Mouse (Mus musculus) CH12.LX (cell line): ENCODE results near the gene Pcdh15. TPM values are rescaled to one million over a fixed set of nuclear protein-coding genes. Genes with fewer than 3 reads are reported as not detected.

Experiments
- DNase-seq: peaks from one replicate; pipeline ENCODE4 v3.0.0-alpha.2; 2013; ENCODE audit errors: extremely low read depth
- H3K27ac ChIP-seq: 2 replicates; pipeline ENCODE4 v1.5.1; 2012; ENCODE audit warnings: low read depth, mild to moderate bottlenecking, control low read depth, moderate library complexity; ENCODE audit not compliant: insufficient read depth
- H3K27me3 ChIP-seq: replicated peaks from 2 replicates; pipeline ENCODE3; 2012; ENCODE audit warnings: inconsistent platforms
- H3K36me3 ChIP-seq, 2 experiments: replicated peaks in 1 of 2; 2 replicates each; pipeline versions ENCODE3 to v1.6.1; 2012; ENCODE audit warnings: inconsistent platforms in 1 of 2, low read length in 1 of 2, mild to moderate bottlenecking in 1 of 2, mixed read lengths in 1 of 2, moderate library complexity in 1 of 2; ENCODE audit not compliant: control insufficient read depth in 1 of 2, insufficient read depth in 1 of 2
- H3K4me1 ChIP-seq, 2 experiments: 2 replicates each; pipeline ENCODE4 v1.6.1; 2012; ENCODE audit warnings: inconsistent platforms in 1 of 2, moderate library complexity in 1 of 2; ENCODE audit not compliant: insufficient read depth in 2 of 2, control insufficient read depth in 1 of 2
- H3K4me2 ChIP-seq: 2 replicates; pipeline ENCODE4 v1.6.1; 2012; ENCODE audit warnings: low read depth, mild to moderate bottlenecking, control low read depth; ENCODE audit not compliant: poor library complexity, insufficient read depth, severe bottlenecking
- H3K4me3 ChIP-seq, 3 experiments: fragments of 150-350 bp in 1 of 3; sonication (generic) in 1 of 3; replicated peaks in 1 of 3; 2 replicates each; pipeline versions ENCODE3 to v1.5.1; 2011 to 2012; ENCODE audit warnings: low read depth in 2 of 3, low read length in 2 of 3, mild to moderate bottlenecking in 2 of 3, moderate library complexity in 2 of 3, control low read depth in 1 of 3, improper control_type of control experiment in 1 of 3, inconsistent platforms in 1 of 3, mixed read lengths in 1 of 3; ENCODE audit not compliant: poor library complexity in 1 of 3
- H3K79me2 ChIP-seq: replicated peaks from 2 replicates; pipeline ENCODE4 v1.6.1; 2012; ENCODE audit warnings: mild to moderate bottlenecking, moderate library complexity; ENCODE audit not compliant: control insufficient read depth, poor library complexity, insufficient read depth, severe bottlenecking; ENCODE audit errors: extremely low read depth
- H3K9ac ChIP-seq: 2 replicates; pipeline ENCODE4 v1.6.1; 2012; ENCODE audit warnings: low read depth, mild to moderate bottlenecking, control low read depth, moderate library complexity; ENCODE audit not compliant: insufficient read depth
- H3K9me3 ChIP-seq: replicated peaks from 2 replicates; pipeline ENCODE3; 2012; ENCODE audit warnings: low read length, inconsistent platforms, mixed read lengths
- BHLHE40 ChIP-seq: IDR thresholded peaks from 2 replicates; pipeline ENCODE4 v1.6.1; 2011; ENCODE audit warnings: mild to moderate bottlenecking, low read depth, low read length, improper control_type of control experiment
- CHD1 ChIP-seq: IDR thresholded peaks from 2 replicates; pipeline ENCODE4 v1.6.1; 2012; ENCODE audit warnings: low read depth, low read length, improper control_type of control experiment, inconsistent platforms
- CTCF ChIP-seq, 2 experiments: IDR thresholded peaks in 1 of 2; conservative IDR thresholded peaks in 1 of 2; 2 replicates each; pipeline ENCODE4 v1.5.1; 2011 to 2012; ENCODE audit warnings: low read depth in 2 of 2, low read length in 2 of 2, improper control_type of control experiment in 1 of 2, inconsistent platforms in 1 of 2, mild to moderate bottlenecking in 1 of 2, moderate library complexity in 1 of 2
- E2F4 ChIP-seq: IDR thresholded peaks from 2 replicates; pipeline ENCODE4 v1.6.1; 2011; ENCODE audit warnings: low read depth, low read length, improper control_type of control experiment; ENCODE audit not compliant: insufficient replicate concordance
- ELF1 ChIP-seq: IDR thresholded peaks from 2 replicates; pipeline ENCODE4 v1.6.1; 2014; ENCODE audit warnings: low read depth, mild to moderate bottlenecking, inconsistent platforms, low read length, improper control_type of control experiment
- ETS1 ChIP-seq: conservative IDR thresholded peaks from 2 replicates; pipeline ENCODE4 v1.6.1; 2012; ENCODE audit warnings: low read depth, mild to moderate bottlenecking, inconsistent platforms, low read length, improper control_type of control experiment, moderate library complexity
- GABPA ChIP-seq: IDR thresholded peaks from 2 replicates; pipeline ENCODE4 v1.6.1; 2012; ENCODE audit warnings: low read depth, low read length, improper control_type of control experiment, inconsistent platforms; ENCODE audit not compliant: insufficient replicate concordance
- KAT2A ChIP-seq: IDR thresholded peaks from 2 replicates; pipeline ENCODE4 v1.6.1; 2012; ENCODE audit warnings: low read length, improper control_type of control experiment, inconsistent platforms; ENCODE audit not compliant: insufficient replicate concordance
- MAX ChIP-seq: IDR thresholded peaks from 2 replicates; pipeline ENCODE4 v1.6.1; 2011; ENCODE audit warnings: low read length, improper control_type of control experiment
- MAZ ChIP-seq: IDR thresholded peaks from 2 replicates; pipeline ENCODE4 v1.6.1; 2012; ENCODE audit warnings: low read depth, mild to moderate bottlenecking, inconsistent platforms, low read length, improper control_type of control experiment, moderate library complexity
- MXI1 ChIP-seq: IDR thresholded peaks from 2 replicates; pipeline ENCODE4 v1.6.1; 2011; ENCODE audit warnings: mild to moderate bottlenecking, low read depth, low read length, improper control_type of control experiment
- MYC ChIP-seq: IDR thresholded peaks from 2 replicates; pipeline ENCODE4 v1.6.1; 2011; ENCODE audit warnings: low read depth, mild to moderate bottlenecking, improper control_type of control experiment, low read length
- NRF1 ChIP-seq: IDR thresholded peaks from 2 replicates; pipeline ENCODE4 v1.6.1; 2014; ENCODE audit warnings: low read depth, mild to moderate bottlenecking, inconsistent platforms, low read length, improper control_type of control experiment, moderate library complexity
- PAX5 ChIP-seq: IDR thresholded peaks from 2 replicates; pipeline ENCODE4 v1.6.1; 2012; ENCODE audit warnings: low read length, inconsistent platforms, mixed read lengths
- POLR2AphosphoS2 ChIP-seq: IDR thresholded peaks from 2 replicates; pipeline ENCODE4 v1.6.1; 2011; ENCODE audit warnings: low read depth, low read length, improper control_type of control experiment
- RCOR1 ChIP-seq: conservative IDR thresholded peaks from 2 replicates; pipeline ENCODE4 v1.6.1; 2012; ENCODE audit warnings: low read depth, mild to moderate bottlenecking, inconsistent platforms, low read length, improper control_type of control experiment
- SIN3A ChIP-seq: IDR thresholded peaks from 2 replicates; pipeline ENCODE4 v1.6.1; 2012; ENCODE audit warnings: low read length, improper control_type of control experiment, inconsistent platforms
- SMC3 ChIP-seq: IDR thresholded peaks from 2 replicates; pipeline ENCODE4 v1.6.1; 2011; ENCODE audit warnings: low read depth, low read length, improper control_type of control experiment
- TCF12 ChIP-seq: IDR thresholded peaks from 2 replicates; pipeline ENCODE4 v1.6.1; 2014; ENCODE audit warnings: low read depth, mild to moderate bottlenecking, inconsistent platforms, low read length, improper control_type of control experiment
- UBTF ChIP-seq: IDR thresholded peaks from 2 replicates; pipeline ENCODE4 v1.6.1; 2012; ENCODE audit warnings: low read depth, mild to moderate bottlenecking, inconsistent platforms, low read length, improper control_type of control experiment, moderate library complexity
- USF1 ChIP-seq: IDR thresholded peaks from 2 replicates; pipeline ENCODE4 v1.6.1; 2014; ENCODE audit warnings: low read depth, mild to moderate bottlenecking, inconsistent platforms, low read length, improper control_type of control experiment
- USF2 ChIP-seq: conservative IDR thresholded peaks from 2 replicates; pipeline ENCODE4 v1.6.1; 2011; ENCODE audit warnings: low read depth, low read length, improper control_type of control experiment
- ZKSCAN1 ChIP-seq: IDR thresholded peaks from 2 replicates; pipeline ENCODE4 v1.6.1; 2012; ENCODE audit warnings: low read depth, inconsistent platforms, low read length, improper control_type of control experiment, borderline replicate concordance
- dilution Hi-C: fragments of 300-500 bp; cut with MboI; formaldehyde crosslinking; loops from 2 replicates; pipeline ENCODE4 v1.14.3; 2020; ENCODE audit warnings: low sequenced_read_pairs; ENCODE audit not compliant: extremely low pct_unique_long_range_greater_than_20kb, extremely low pct_ligation_motif_present
- in situ Hi-C: fragments of 300-500 bp; cut with MboI; formaldehyde crosslinking; loops from 3 replicates; pipeline ENCODE4 v1.14.3; 2019; ENCODE audit warnings: low sequenced_read_pairs, low pct_ligation_motif_present, low pct_unique_long_range_greater_than_20kb, mixed read lengths
- polyA plus RNA-seq: library from polyadenylated mRNA; unstranded; fragments of >175 nt; gene quantifications from 2 replicates; pipeline ENCODE4 v1.2.1, GENCODE M21; 2012; ENCODE audit warnings: low read depth; ENCODE audit not compliant: insufficient read length
- total RNA-seq, 2 experiments: library from RNA; depleted of rRNA; stranded (reverse); fragments of 300-350 nt in 1 of 2; fragments of >200 nt in 1 of 2; gene quantifications; 2 replicates each; pipeline ENCODE4 v1.2.3; 2012 to 2014

Gene Pcdh15
- total and polyA plus RNA-seq, 3 experiments = not detected

GRCm38 (mm10) chr10:73844998-73845397, 745.9 kb downstream of the Pcdh15 start:
- in situ Hi-C loops (no loop called here), dilution Hi-C loops (no loop called here)
- H3K4me2 ChIP-seq = no peak overlapping the region
- H3K27ac ChIP-seq = no peak overlapping the region
- H3K4me3 ChIP-seq = no peak overlapping the region
- no peak for TF ChIP-seq ZKSCAN1
- TF ChIP-seq ELF1 = no peak
- no peak for TF ChIP-seq MXI1
- no peak for TF ChIP-seq GABPA
- no peak for TF ChIP-seq ETS1
- TF ChIP-seq BHLHE40 = no peak
- no peaks in the 10 kb centered on the region for H3K36me3 ChIP-seq
- H3K9me3 ChIP-seq = peaks cover 35% of the 10 kb centered on the region
- no peak overlapping the region for H3K9ac ChIP-seq
- H3K27me3 ChIP-seq = no peaks in the 10 kb centered on the region
- no peaks in the 10 kb centered on the region for H3K4me1 ChIP-seq
- DNase-seq = no peak
- H3K79me2 ChIP-seq = no peaks in the 10 kb centered on the region

GRCm38 (mm10) chr10:73862181-73862580, 763.0 kb downstream of the Pcdh15 start:
- H3K36me3 ChIP-seq = no peaks in the 10 kb centered on the region
- DNase-seq = no peak
- no peak overlapping the region for H3K9ac ChIP-seq
- no peaks in the 10 kb centered on the region for H3K27me3 ChIP-seq
- no peak overlapping the region for H3K4me2 ChIP-seq
- dilution Hi-C loops = no loop called here
- H3K4me3 ChIP-seq = no peak overlapping the region
- peaks cover 28% of the 10 kb centered on the region for H3K9me3 ChIP-seq
- no peaks in the 10 kb centered on the region for H3K4me1 ChIP-seq
- no peaks in the 10 kb centered on the region for H3K79me2 ChIP-seq
- TF ChIP-seq TCF12 = no peak
- no peak for TF ChIP-seq KAT2A
- no peak for TF ChIP-seq MAZ
- no peak for TF ChIP-seq UBTF
- no peak for TF ChIP-seq POLR2AphosphoS2
- TF ChIP-seq PAX5 = no peak
- TF ChIP-seq RCOR1 = no peak
- TF ChIP-seq MXI1 = no peak
- no peak for TF ChIP-seq MYC
- TF ChIP-seq CHD1 = no peak
- no peak for TF ChIP-seq ELF1
- no peak for TF ChIP-seq NRF1
- no peak for TF ChIP-seq SMC3
- no peak for TF ChIP-seq USF2
- no peak for TF ChIP-seq E2F4
- TF ChIP-seq USF1 = no peak
- TF ChIP-seq BHLHE40 = no peak
- no peak for TF ChIP-seq CTCF (conservative IDR thresholded peaks at IDR 0.05 in 1 of 2, IDR thresholded peaks at IDR 0.05 in 1 of 2; ENCODE audit: low read depth in 2 of 2, low read length in 2 of 2)
- TF ChIP-seq MAX = no peak
- no peak for TF ChIP-seq SIN3A
- in situ Hi-C loops = no loop called here
- H3K27ac ChIP-seq = no peak overlapping the region
